Mouse (Mus musculus) liver, embryonic 16.5 days (tissue): Measurements from ENCODE around the gene Mob1a. TPM values are rescaled to one million over a fixed set of nuclear protein-coding genes. Genes with fewer than 3 reads are reported as not detected.
A peak's percentile ranks its signal among the peaks of the same experiment; 100 is the strongest.

ENCODE experiments used
- ATAC-seq: fragments of 200-750 bp; cut with Nextera tagmentation; 2 replicates; pipeline ENCODE4 v1.8.0; 2017; ENCODE audit warnings: low read depth, mild to moderate bottlenecking, moderate number of reproducible peaks, moderate library complexity
- H3K27ac ChIP-seq: fragments of 300-500 bp; sonication (generic); 2 replicates; pipeline ENCODE4 v1.5.1; 2014; ENCODE audit warnings: mild to moderate bottlenecking, low read length
- H3K27me3 ChIP-seq: fragments of 300-500 bp; sonication (generic); 2 replicates; pipeline ENCODE4 v1.6.1; 2014; ENCODE audit warnings: low read depth, low read length, mixed read lengths; ENCODE audit not compliant: control insufficient read depth, insufficient read depth
- H3K36me3 ChIP-seq: fragments of 300-500 bp; sonication (generic); 2 replicates; pipeline ENCODE4 v1.6.1; 2014; ENCODE audit warnings: mild to moderate bottlenecking; ENCODE audit not compliant: control insufficient read depth, insufficient read depth
- H3K4me1 ChIP-seq: fragments of 300-500 bp; sonication (generic); 2 replicates; pipeline ENCODE4 v1.6.1; 2014; ENCODE audit warnings: low read depth, low read length, mixed read lengths; ENCODE audit not compliant: control insufficient read depth
- H3K4me2 ChIP-seq: fragments of 300-500 bp; sonication (generic); 2 replicates; pipeline ENCODE4 v1.6.1; 2014; ENCODE audit warnings: low read depth, low read length, mixed read lengths
- H3K4me3 ChIP-seq: fragments of 300-500 bp; sonication (generic); 2 replicates; pipeline ENCODE4 v1.5.1; 2014; ENCODE audit warnings: low read depth, mild to moderate bottlenecking, low read length
- H3K9ac ChIP-seq: fragments of 300-500 bp; sonication (generic); 2 replicates; pipeline ENCODE4 v1.6.1; 2014; ENCODE audit warnings: low read depth, low read length
- H3K9me3 ChIP-seq: fragments of 300-500 bp; sonication (generic); replicated peaks from 2 replicates; pipeline ENCODE4 v1.6.1; 2016; ENCODE audit warnings: low read length; ENCODE audit not compliant: control insufficient read depth
- WGBS: fragments of 180-500 bp; shearing (Covaris S2); extraction: QIAGEN DNeasy Blood & Tissue Kit; methylation state at CpG from one replicate; pipeline ENCODE4 v1.1.7; 2014; ENCODE audit not compliant: insufficient replicate concordance; 5-methylcytosine and 5-hydroxymethylcytosine counted together
- polyA plus RNA-seq: library from polyadenylated mRNA; unstranded; fragments of >200 nt; fragmentation: Nextera tagmentation; extraction: Ambion mirVana; gene quantifications from 2 replicates; pipeline ENCODE4 v1.2.1, GENCODE M21; 2015

Mob1a gene
- 31.5 and 32.0 TPM in 2 replicates for polyA plus RNA-seq

GRCm38 (mm10) chr6:83325525-83326393 lies at the start of gene Mob1a, which contains the start of gene Mthfd2:
TSS of gene Mob1a (plus strand) at chr6:83326016.
TSS of gene Mthfd2 (minus strand) at chr6:83325908.
- H3K4me2 ChIP-seq: peak within 1 kb of the TSS; percentile 96
- peak within 1 kb of the TSS; percentile 69 for H3K9ac ChIP-seq
- H3K4me1 ChIP-seq: peaks cover 20% of the 10 kb centered on the region
- H3K27ac ChIP-seq: peak within 1 kb of the TSS; percentile 96
- under 1% methylated on average over 65 of the region's 65 CpGs for WGBS
- no peaks in the 10 kb centered on the region for H3K27me3 ChIP-seq
- peak within 1 kb of the TSS; percentile 74 for H3K4me3 ChIP-seq
- peaks cover 25% of the 10 kb centered on the region for H3K36me3 ChIP-seq
- H3K9me3 ChIP-seq: no peaks in the 10 kb centered on the region
- peak; percentile 96 for ATAC-seq

- 53% methylated on average over 13 of the region's 13 CpGs for WGBS
- H3K4me2 ChIP-seq: no peak overlapping the region
- H3K27me3 ChIP-seq: no peaks in the 10 kb centered on the region
- H3K27ac ChIP-seq: no peak overlapping the region
- H3K9ac ChIP-seq: no peak overlapping the region
- no peaks in the 10 kb centered on the region for H3K9me3 ChIP-seq
- H3K4me3 ChIP-seq: no peak overlapping the region
- H3K36me3 ChIP-seq: no peaks in the 10 kb centered on the region
- no peak for ATAC-seq
- no peaks in the 10 kb centered on the region for H3K4me1 ChIP-seq
These were observed 48.7 kb upstream of the Mob1a start for GRCm38 (mm10) chr6:83277151-83277550.

- no peak overlapping the region for H3K27ac ChIP-seq
- H3K27me3 ChIP-seq: no peaks in the 10 kb centered on the region
- no peak for ATAC-seq
- H3K4me3 ChIP-seq: no peak overlapping the region
- no peaks in the 10 kb centered on the region for H3K4me1 ChIP-seq
- no peak overlapping the region for H3K4me2 ChIP-seq
- WGBS: 25% methylated on average over 2 of the region's 2 CpGs
- no peaks in the 10 kb centered on the region for H3K36me3 ChIP-seq
- no peak overlapping the region for H3K9ac ChIP-seq
- no peaks in the 10 kb centered on the region for H3K9me3 ChIP-seq
These were observed 46.9 kb upstream of the Mob1a start for GRCm38 (mm10) chr6:83278881-83279280.

- Histone ChIP-seq H3K9me3 (no peaks in the 10 kb centered on the region), H3K4me1 (no peaks in the 10 kb centered on the region), H3K9ac (no peak overlapping the region), H3K36me3 (no peaks in the 10 kb centered on the region), H3K27me3 (no peaks in the 10 kb centered on the region), H3K4me2 (no peak overlapping the region), H3K27ac (no peak overlapping the region), H3K4me3 (no peak overlapping the region)
- no peak for ATAC-seq
- 71% methylated on average over 8 of the region's 8 CpGs for WGBS
These were observed 45.4 kb upstream of the Mob1a start for GRCm38 (mm10) chr6:83280256-83280955.

- Histone ChIP-seq H3K4me3 (no peak overlapping the region), H3K4me1 (no peaks in the 10 kb centered on the region), H3K4me2 (no peak overlapping the region), H3K36me3 (peaks cover 10% of the 10 kb centered on the region), H3K27ac (no peak overlapping the region), H3K27me3 (no peaks in the 10 kb centered on the region), H3K9ac (no peak overlapping the region), H3K9me3 (no peaks in the 10 kb centered on the region)
- WGBS: 61% methylated on average over 7 of the region's 7 CpGs
- ATAC-seq: no peak
These were observed 25.2 kb upstream of the Mob1a start for GRCm38 (mm10) chr6:83300447-83301229.

- Histone ChIP-seq H3K4me1 (no peaks in the 10 kb centered on the region), H3K4me3 (no peak overlapping the region), H3K27ac (no peak overlapping the region), H3K27me3 (no peaks in the 10 kb centered on the region), H3K36me3 (peaks cover 14% of the 10 kb centered on the region), H3K9me3 (no peaks in the 10 kb centered on the region), H3K4me2 (no peak overlapping the region), H3K9ac (no peak overlapping the region)
- ATAC-seq: no peak
- WGBS: 82% methylated on average over 2 of the region's 2 CpGs
These were observed 24.5 kb upstream of the Mob1a start for GRCm38 (mm10) chr6:83301294-83301693.

- H3K4me1 ChIP-seq: no peaks in the 10 kb centered on the region
- 76% methylated on average over 5 of the region's 5 CpGs for WGBS
These were observed 23.6 kb upstream of the Mob1a start for GRCm38 (mm10) chr6:83302264-83302663.

GRCm38 (mm10) chr6:83309017-83309416 lies 16.8 kb upstream of the Mob1a start:
- Histone ChIP-seq H3K4me2 (no peak overlapping the region), H3K9ac (no peak overlapping the region), H3K27ac (no peak overlapping the region), H3K36me3 (peaks cover 72% of the 10 kb centered on the region), H3K9me3 (no peaks in the 10 kb centered on the region), H3K4me1 (peaks cover 21% of the 10 kb centered on the region), H3K27me3 (no peaks in the 10 kb centered on the region), H3K4me3 (no peak overlapping the region)
- no peak for ATAC-seq
- WGBS: 86% methylated on average over 7 of the region's 7 CpGs

More at GRCm38 (mm10) chr6:83302264-83302663, 23.6 kb upstream of the Mob1a start:
- ATAC-seq: no peak
- Histone ChIP-seq H3K27me3 (no peaks in the 10 kb centered on the region), H3K4me2 (no peak overlapping the region), H3K9me3 (no peaks in the 10 kb centered on the region), H3K27ac (no peak overlapping the region), H3K36me3 (peaks cover 23% of the 10 kb centered on the region), H3K9ac (no peak overlapping the region), H3K4me3 (no peak overlapping the region)
